Mouse (Mus musculus): Measurements from ENCODE around the gene Ripply3. TPM values are rescaled to one million over a fixed set of nuclear protein-coding genes. Genes with fewer than 3 reads are reported as not detected.
"Not testable (repeated sequence)": the region's sequence is repeated elsewhere in the genome, so short reads cannot be mapped to it uniquely, and the experiment has no call there.

Ripply3 gene
- polyA plus RNA-seq, 1 experiment, result 3.6 TPM

DNA sequence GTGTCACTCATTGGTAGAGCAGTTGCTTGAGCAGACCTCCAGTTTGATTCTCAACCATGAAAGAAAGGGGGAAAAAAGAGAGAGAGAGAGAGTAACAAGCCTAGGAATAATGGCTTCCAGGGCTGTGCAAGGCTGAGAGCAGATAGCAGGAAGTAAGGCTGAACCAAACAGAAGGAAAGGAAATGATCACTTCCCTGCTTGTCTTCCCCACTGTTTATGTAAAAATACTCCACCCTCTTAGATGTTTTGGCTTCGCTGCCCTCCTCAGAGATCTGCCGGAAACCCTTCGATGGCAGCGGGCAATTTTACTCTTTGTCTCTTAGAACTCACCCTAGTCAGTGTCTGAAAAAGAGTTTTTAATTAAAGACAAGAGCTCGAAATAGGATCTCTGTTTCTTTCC is 4.5 kb upstream of the Ripply3 start:
- 57% methylated on average over 5 of the region's 5 CpGs for WGBS
- Histone ChIP-seq H3K4me1 (ENCODE audit: control insufficient read depth, insufficient read depth, low read length) (no peaks in the 10 kb centered on the region; the same call in 1 of the 2 replicates), H3K4me3 (replicated peaks; ENCODE audit: control insufficient read depth, low read depth, low read length) (no peak overlapping the region), H3K27ac (ENCODE audit: control insufficient read depth, insufficient read depth, low read depth, low read length, poor library complexity) (no peak overlapping the region)
- TF ChIP-seq CTCF (IDR thresholded peaks at IDR 0.05; ENCODE audit: control insufficient read depth, insufficient read depth, low read length) (no peak), POLR2A (IDR thresholded peaks at IDR 0.05; ENCODE audit: borderline replicate concordance, control insufficient read depth, low read depth, low read length) (no peak)

DNA sequence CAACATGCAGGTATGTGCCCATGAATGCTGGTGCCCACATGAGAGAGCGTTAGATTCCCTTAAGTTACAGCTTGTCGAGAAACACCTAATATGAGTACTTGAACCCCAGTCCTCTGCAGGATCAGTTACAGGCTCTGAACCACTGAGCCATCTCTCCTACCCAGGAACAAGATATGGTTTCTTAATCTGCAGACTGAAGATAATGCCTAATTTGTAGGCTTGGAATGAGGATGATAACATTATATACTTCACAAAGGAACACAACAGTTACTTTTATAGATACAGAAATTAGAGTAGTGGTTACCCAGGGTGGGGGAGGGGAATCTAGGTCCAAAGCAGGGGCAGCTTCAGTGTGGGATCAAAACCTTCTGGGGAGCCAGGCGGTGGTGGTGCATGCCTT is 2.2 kb upstream of the Ripply3 start:
- WGBS, result 74% methylated on average over 3 of the region's 3 CpGs
- no peak for TF ChIP-seq CTCF (IDR thresholded peaks at IDR 0.05; ENCODE audit: control insufficient read depth, insufficient read depth, low read length)
- TF ChIP-seq POLR2A (IDR thresholded peaks at IDR 0.05; ENCODE audit: borderline replicate concordance, control insufficient read depth, low read depth, low read length), result no peak
- no peak overlapping the region for H3K27ac ChIP-seq (ENCODE audit: control insufficient read depth, insufficient read depth, low read depth, low read length, poor library complexity)
- H3K4me3 ChIP-seq (replicated peaks; ENCODE audit: control insufficient read depth, low read depth, low read length), result no peak overlapping the region
- H3K4me1 ChIP-seq (ENCODE audit: control insufficient read depth, insufficient read depth, low read length), result no peaks in the 10 kb centered on the region; the same call in none of the 2 replicates

DNA sequence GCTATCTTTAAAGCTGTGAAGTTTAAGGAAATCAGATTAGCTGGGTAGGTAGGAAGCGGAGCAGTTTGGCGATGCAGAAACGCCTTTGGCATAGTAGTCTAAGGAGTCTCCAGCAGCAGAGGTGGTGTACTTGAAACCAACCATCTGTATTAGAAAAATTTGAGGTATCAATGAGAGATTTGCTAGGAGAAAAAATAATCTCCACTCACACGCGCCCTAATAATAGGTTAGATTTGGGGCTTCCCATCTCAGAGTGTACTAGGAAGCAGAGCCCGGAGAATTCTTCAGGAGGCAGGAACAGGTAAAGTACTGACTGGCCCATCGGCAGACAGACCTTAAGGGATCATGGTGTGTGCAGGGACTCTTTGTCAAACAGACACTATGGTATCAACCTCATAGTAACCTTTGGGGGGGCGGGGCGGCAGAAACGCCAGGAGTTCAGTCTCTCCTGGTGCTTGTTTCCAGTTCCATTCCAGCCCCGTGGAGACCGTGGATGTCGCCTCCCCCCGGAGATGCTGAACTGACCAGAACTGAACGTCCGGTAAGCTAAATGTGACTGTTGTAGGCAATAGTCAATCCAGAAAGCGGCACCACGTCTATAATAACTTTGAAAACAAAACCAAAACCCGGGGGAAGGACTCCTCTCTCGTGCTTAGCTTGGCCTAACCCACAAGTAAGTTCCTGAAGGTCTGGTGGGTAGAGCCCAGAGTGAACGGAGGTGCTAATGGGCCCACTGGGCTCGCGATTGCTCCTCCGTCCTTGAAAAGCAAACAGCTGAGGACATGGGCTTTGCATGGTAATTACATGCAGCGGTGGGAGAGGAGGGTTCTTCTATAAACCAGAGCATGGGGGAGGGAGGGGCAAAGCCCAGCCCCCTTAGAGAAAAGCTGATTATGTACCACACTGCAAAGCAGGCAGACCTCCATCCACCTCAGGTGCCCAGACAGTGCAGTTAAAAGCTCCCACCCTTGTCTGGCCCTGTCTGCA is 954 bp downstream of the Ripply3 start:
- Histone ChIP-seq H3K4me3 (replicated peaks; ENCODE audit: control insufficient read depth, low read depth, low read length) (peak overlapping the region; percentile 58), H3K4me1 (ENCODE audit: control insufficient read depth, insufficient read depth, low read length) (no peaks in the 10 kb centered on the region; the same call in none of the 2 replicates), H3K27ac (ENCODE audit: control insufficient read depth, insufficient read depth, low read depth, low read length, poor library complexity) (no peak overlapping the region)
- whole genome bisulfite sequencing, result 8% methylated on average over 25 of the region's 25 CpGs
- TF ChIP-seq CTCF (IDR thresholded peaks at IDR 0.05; ENCODE audit: control insufficient read depth, insufficient read depth, low read length) (no peak), POLR2A (IDR thresholded peaks at IDR 0.05; ENCODE audit: borderline replicate concordance, control insufficient read depth, low read depth, low read length) (no peak)

DNA sequence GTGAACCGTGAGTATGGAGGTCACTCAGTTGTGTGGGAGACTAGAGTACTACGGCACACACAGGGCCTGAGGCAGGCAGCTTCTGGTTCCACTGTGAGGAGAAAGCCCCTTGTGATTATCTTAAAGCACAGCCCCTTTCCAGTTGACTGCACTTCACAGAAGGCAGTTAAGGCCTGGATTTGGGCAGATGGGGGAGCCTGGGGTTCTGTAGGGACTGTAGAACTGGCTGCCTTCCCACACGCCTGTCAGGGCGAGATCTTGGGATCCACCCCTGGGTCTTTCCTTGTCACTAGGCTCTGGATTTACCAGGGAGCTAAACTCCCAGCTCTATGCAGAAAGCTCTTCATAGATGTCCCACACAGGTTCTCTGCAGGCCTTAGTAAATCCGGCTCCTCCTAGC is 2.2 kb downstream of the Ripply3 start:
- Histone ChIP-seq H3K4me1 (ENCODE audit: control insufficient read depth, insufficient read depth, low read length) (no peaks in the 10 kb centered on the region; the same call in none of the 2 replicates), H3K4me3 (replicated peaks; ENCODE audit: control insufficient read depth, low read depth, low read length) (no peak overlapping the region), H3K27ac (ENCODE audit: control insufficient read depth, insufficient read depth, low read depth, low read length, poor library complexity) (no peak overlapping the region)
- TF ChIP-seq CTCF (IDR thresholded peaks at IDR 0.05; ENCODE audit: control insufficient read depth, insufficient read depth, low read length) (no peak), POLR2A (IDR thresholded peaks at IDR 0.05; ENCODE audit: borderline replicate concordance, control insufficient read depth, low read depth, low read length) (no peak)
- 77% methylated on average over 5 of the region's 5 CpGs for WGBS

DNA sequence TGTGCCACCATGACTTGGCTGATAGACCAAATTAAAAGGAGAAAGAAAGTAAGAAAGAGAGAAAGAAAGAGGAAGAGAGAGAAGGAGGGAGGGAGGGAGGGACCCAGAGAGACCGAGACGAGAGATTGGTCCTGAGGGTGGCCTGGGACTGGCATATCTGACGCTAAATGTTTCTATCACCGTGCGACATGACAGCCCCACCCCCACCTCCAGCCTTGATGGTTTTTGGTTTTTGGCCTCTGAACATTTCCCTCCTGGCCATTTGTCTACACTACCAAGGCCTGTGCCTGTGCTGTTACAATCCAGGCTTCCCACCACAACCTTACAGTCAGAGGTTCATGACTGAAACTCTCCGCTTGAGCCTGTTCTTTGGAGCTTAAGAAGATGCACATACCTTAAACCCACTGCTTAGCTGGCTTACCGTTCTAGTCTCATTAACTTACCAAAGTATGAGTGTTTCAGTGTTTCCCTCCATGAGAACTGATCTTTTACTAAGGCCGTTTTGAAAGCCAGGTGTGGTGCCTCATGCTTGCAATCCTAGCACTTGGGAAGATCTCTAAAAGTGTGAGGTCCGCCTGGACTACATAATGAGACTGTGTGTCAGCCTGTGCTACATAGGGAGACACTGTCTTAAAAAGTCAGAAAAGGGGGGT is 3.1 kb downstream of the Ripply3 start:
- no peak for TF ChIP-seq POLR2A (IDR thresholded peaks at IDR 0.05; ENCODE audit: borderline replicate concordance, control insufficient read depth, low read depth, low read length)
- no peak for TF ChIP-seq CTCF (IDR thresholded peaks at IDR 0.05; ENCODE audit: control insufficient read depth, insufficient read depth, low read length)
- WGBS, result 80% methylated on average over 9 of the region's 9 CpGs
- no peak overlapping the region for H3K27ac ChIP-seq (ENCODE audit: control insufficient read depth, insufficient read depth, low read depth, low read length, poor library complexity)
- no peak overlapping the region for H3K4me3 ChIP-seq (replicated peaks; ENCODE audit: control insufficient read depth, low read depth, low read length)
- no peaks in the 10 kb centered on the region; the same call in none of the 2 replicates for H3K4me1 ChIP-seq (ENCODE audit: control insufficient read depth, insufficient read depth, low read length)

DNA sequence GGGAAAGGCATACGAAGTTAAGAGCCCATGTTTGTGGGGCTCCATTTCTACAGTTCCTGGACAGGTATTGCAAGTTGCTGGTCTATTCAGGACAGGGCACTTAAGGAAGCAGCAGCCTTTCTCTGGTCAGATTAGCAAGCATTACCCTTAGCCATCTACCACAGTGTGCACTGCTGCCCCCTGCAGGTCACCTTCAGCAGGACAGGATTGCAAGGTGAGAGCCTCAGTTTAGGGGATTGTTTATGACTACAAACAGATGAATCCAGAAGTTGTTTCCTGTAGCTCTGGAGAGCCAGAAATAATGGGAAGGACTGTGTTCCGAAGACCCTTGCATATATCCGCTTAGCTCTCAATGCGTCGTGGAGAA is 3.6 kb downstream of the Ripply3 start:
- no peak overlapping the region for H3K4me3 ChIP-seq (replicated peaks; ENCODE audit: control insufficient read depth, low read depth, low read length)
- no peaks in the 10 kb centered on the region; the same call in none of the 2 replicates for H3K4me1 ChIP-seq (ENCODE audit: control insufficient read depth, insufficient read depth, low read length)
- H3K27ac ChIP-seq (ENCODE audit: control insufficient read depth, insufficient read depth, low read depth, low read length, poor library complexity), result no peak overlapping the region
- TF ChIP-seq CTCF (IDR thresholded peaks at IDR 0.05; ENCODE audit: control insufficient read depth, insufficient read depth, low read length) (peak; percentile 96), POLR2A (IDR thresholded peaks at IDR 0.05; ENCODE audit: borderline replicate concordance, control insufficient read depth, low read depth, low read length) (no peak)
- 69% methylated on average over 5 of the region's 5 CpGs for WGBS

DNA sequence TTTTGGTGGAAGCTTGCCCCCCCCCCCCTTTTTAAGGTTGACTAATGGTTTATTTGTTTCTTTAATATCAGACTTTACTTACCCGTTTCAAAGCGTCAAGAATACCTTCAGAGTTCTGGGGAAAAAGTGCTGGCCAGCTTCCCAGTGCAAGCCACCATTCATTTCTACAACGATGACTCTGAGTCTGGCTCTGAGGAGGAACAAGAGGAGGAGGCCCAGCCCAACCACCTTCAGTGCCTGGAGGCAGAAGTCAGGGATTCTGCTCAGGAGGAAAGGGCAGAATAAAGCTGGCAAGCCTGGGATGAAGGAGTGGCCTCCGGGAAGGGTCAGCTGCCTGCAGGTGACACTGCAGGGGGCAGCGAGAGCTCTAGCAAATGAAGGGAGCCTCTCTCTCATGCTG is 7.4 kb downstream of the Ripply3 start:
- 52% methylated on average over 5 of the region's 5 CpGs for WGBS

DNA sequence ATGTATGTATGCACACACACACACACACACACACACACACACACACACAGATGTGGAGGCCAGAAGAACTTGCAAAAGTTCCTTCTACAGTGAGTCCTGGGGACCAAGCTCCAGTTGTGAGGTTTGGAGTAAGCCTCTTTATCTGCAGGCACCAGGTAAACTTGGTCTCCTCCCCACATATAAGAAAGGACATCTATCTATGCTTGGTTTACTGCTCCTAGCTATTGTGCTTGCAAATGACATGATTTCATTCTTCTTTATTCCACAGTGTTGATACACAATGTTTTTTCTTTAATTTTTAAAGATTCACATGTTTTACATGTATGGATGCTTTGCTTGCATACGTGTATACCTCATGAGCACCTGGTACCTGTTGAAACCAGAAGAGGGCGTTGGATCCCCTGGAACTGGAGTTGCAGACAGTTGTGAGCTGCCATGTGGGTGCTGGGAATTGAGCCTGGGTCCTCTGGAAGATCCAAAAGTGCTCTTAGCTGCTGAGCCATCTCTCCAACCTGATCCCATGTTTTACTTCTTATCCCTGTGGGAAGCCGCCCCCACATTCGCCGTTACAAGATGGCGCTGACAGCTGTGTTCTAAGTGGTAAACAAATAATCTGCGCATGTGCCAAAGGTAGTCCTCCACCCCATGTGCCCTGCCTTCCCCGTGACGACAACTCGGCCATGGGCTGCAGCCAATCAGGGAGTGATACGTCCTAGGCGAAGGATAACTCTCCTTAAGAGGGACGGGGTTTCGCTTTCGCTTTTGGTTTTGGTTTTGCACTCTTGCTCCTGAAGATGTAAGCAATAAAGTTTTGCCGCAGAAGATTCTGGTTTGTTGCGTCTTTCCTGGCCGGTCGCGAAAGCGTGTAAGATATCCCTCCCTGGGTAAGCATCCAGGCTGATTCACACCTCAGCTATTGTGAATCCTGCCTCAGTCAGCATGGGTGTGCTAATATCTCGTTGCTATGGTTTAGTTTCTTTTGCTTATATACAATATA is 11.2 kb downstream of the Ripply3 start:
- H3K4me1 ChIP-seq (ENCODE audit: control insufficient read depth, insufficient read depth, low read length); H3K27ac ChIP-seq (ENCODE audit: control insufficient read depth, insufficient read depth, low read depth, low read length, poor library complexity); H3K4me3 ChIP-seq (replicated peaks; ENCODE audit: control insufficient read depth, low read depth, low read length): not testable (repeated sequence)
- 91% methylated on average over 22 of the region's 22 CpGs for WGBS

More for the DNA sequence above, 7.4 kb downstream of the Ripply3 start:
- Histone ChIP-seq H3K4me3 (replicated peaks; ENCODE audit: control insufficient read depth, low read depth, low read length) (no peak overlapping the region), H3K27ac (ENCODE audit: control insufficient read depth, insufficient read depth, low read depth, low read length, poor library complexity) (no peak overlapping the region), H3K4me1 (ENCODE audit: control insufficient read depth, insufficient read depth, low read length) (no peaks in the 10 kb centered on the region; the same call in 1 of the 2 replicates)
- TF ChIP-seq CTCF (IDR thresholded peaks at IDR 0.05; ENCODE audit: control insufficient read depth, insufficient read depth, low read length) (no peak), POLR2A (IDR thresholded peaks at IDR 0.05; ENCODE audit: borderline replicate concordance, control insufficient read depth, low read depth, low read length) (no peak)

Measured in bone marrow, adult 2 months (tissue).